Mouse (Mus musculus) ovary, adult 18-20 months (tissue): Measurements from ENCODE around the gene Ptprf.

Experiments
- DNase-seq: peaks from one replicate; pipeline ENCODE4 v3.0.0; 2022; ENCODE audit warnings: low spot score, mixed read lengths

Ptprf gene

DNA sequence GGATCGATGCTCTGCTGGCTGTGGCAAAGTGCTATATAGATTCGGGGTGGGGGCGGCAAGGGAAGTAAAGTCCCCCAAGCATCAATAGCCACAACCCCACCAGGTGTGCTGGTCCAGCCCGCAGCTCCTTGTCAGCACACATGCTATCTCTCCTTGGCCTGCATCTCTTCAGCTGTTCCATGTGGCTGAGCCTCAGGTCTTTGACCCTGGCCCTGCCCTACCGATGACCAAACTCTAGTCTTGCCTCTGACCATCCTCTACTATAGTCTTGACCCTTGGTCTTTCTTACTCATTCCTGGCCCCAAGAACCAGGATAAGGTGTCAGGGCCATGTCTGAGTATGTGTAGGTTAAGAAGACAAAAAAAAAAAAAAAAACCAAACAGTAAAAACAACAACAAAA is 33.2 kb downstream of the Ptprf start:
- no peak for DNase-seq

DNA sequence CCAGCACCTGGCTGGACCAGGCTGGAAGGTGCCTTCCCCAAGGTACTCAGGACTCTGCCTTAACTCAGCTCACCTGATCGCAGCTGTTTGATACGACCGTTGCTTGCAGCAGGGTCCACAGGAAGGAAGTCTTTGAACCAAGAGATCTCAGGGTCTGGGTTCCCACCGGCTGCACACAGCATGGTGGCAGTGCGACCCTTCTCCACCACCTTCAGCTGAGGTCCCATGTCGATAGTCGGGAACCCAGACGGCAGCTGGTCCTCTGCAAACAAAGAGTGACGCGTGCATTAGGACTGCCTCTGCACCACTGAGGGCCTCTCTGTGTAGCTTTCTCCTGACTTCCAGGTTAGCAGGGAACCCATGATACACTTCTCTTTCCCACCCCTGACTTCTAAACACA is 33.8 kb downstream of the Ptprf start:
- DNase-seq: no peak

DNA sequence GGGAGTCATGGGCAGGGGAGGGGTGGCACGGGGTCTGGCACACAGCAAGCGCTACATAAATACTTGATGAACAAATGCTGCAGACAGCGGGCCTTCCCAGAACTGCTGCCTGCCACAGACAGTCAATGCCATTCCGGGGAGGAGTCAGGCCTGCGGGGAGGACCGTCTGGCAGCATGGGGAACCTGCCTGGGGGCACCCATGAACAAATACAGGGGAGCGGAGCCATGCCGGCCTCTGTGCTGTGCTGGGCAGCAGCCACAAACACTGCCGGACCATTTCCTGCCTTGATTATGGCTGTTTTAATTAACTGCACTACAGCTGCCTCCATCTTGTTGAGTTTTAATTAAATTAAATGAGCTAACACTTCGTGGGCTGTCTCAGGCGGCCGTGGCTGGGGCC is 35.0 kb downstream of the Ptprf start:
- DNase-seq: no peak

DNA sequence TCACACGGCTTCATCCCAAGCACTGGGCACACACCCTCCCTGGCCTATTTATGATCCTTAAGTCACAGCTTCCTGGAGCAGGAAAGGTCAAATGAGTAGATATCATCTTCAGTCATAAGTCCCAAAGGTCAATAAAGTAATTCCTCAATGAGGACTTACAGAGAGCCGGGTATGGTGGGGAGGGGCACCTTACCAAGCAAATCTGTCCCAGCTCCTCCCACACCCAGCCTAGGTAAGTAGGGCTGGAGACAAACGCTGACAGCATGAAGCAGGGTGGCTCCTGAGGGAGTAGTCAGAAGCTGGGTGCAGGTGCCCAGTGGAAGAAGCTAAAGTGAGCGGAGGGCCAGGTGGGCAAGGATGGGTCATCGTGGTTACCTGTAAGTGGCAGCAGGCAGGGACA is 36.3 kb downstream of the Ptprf start:
- no peak for DNase-seq

DNA sequence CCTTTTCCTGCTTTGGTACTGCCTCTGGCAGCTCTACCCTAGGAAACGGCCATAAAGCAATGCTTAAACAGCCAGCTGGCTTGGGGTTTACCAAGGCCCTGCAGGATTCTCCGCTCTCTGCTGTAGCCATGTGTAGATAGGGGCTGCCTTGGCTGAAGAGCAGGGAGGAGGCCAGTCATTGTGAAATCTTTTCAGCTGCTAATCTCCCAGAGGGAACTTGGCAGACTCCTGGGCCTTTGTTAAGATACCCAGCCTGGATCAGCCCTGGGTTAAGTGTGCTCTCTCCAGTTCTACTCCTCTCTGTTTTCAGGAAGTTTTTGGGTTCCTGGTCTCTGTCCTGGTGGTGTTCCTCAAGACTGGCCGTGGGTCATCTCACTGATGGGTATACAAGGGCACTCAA is 43.9 kb downstream of the Ptprf start:
- peak; percentile 66 for DNase-seq

DNA sequence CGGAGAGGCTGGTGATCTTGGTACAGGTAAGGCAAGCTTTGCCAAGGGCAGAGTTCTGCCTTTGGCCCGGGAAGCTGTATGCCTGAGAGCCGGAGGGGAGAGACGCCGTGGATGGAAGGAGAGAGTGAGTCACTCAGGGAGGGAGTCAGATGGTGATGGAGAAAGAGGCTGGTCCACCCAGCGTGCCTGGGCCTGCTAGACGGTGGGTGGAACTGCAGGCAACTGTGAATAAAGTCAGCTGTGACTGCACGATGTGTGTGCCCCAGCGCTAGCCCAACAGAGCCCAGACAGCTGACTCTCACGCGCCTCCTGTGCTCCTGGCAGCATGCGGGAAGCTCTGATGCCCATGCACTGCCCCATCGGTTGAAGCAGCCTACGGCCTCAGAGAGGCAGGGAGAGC is 45.4 kb downstream of the Ptprf start:
- no peak for DNase-seq

DNA sequence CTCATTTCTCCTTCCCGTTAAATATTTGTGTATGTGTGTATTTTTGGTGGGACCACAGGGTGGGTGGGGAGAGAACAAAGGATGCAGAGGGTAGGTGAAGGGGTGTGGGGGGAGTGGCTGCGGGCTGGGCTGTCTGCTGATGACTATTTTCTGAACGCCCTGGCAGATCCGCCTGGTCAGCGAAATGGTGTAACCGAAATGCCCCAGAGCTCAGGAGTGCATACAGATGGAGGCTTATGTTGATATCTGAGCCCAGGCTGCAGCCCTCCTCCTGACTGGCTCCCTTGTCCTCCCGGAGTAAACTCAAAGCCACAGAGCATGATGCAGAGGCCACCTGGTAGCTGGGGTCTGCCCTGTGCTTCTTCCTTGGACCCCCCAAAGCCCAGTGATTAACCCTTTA is 47.4 kb downstream of the Ptprf start:
- DNase-seq: no peak

DNA sequence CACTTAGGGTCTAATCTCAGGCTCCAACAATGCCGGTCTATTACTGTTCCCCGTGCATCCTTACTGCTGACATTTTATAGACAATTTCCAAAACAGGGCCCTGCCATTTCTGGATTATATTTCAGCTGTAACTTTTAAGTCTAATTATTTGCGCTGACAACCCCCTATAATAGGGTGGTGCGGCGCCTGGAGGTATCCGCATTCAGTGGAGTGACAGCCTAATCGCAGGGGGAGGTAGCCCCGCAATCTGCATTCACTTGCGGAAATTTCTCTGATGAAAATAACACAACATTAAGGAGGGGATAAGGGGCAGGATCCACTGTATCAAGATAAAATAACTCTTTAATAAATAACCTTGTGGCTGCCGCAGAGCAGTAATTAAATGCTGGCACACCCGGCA is 47.9 kb downstream of the Ptprf start:
- DNase-seq: no peak

DNA sequence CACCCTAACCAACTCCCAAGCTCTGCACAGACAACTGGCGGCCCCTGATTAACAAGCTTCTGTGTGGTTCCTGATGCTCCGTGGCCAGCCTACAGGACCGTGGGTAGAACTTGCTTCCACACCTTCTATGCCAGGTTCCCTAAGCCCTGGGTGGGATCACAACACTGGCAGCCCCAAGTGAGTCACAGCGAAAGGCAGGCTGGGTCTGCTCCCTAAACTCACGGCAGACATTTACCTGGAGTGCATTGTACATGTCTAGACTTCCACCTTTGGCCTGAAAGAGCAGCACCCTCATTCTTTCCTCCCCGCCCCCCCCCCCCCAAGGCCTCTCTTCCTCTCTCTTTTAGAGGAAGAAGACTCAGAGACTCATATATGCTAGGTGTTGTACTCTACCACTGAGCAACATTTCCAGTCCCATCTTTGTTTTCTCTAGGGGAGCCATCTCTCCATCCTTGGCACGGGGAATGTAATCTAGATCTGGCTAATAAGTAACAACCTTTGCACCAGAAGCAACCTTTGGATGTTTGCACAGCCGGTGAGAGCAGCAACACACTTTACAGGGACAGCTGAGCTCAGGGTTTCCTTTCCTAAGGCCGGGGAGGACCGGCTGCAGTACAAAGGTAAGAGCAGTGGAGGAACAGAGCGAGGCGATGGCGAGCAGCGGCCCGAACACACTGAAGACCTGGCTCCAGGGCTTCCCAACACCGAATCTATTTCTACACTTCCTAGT is 51.1 kb downstream of the Ptprf start:
- DNase-seq: no peak

DNA sequence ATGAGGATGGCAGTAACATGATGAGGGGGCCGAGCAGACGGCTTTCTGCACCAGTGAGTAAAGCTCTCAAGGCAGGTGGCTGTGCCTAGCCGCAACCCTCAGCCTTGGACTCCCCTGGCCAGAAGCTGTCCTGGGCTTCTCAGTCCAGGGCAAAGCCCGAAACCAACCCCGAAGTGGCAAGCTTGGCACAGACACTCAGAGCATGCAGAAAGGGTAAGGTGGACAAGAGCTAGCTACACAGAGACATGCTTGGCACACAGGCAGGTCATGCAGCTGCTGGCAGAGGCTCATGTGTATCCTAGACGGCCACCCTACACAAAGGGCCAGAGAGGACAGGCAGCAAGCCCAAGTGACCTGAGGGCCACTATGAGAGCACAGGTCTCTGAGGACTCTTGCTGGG is 52.5 kb downstream of the Ptprf start:
- DNase-seq: no peak

DNA sequence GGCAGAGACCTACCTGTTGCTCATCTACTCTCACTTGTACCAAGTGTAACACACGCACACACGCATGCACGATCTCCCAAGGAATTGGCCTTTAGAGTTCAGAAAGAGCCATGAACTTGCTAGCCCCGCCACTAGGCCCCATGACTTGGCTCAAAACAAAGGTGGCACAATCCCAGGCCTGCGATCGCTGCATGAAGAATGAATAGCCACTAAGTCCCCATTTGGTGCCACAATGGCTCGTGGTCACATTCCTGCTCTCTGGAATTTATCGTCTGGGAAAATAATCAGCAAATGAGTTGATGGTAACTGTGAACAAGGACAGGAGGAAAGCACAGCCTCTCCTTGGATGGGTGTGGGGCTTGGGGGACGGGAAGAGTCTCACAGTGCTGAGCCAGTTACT is 54.3 kb downstream of the Ptprf start:
- no peak for DNase-seq

DNA sequence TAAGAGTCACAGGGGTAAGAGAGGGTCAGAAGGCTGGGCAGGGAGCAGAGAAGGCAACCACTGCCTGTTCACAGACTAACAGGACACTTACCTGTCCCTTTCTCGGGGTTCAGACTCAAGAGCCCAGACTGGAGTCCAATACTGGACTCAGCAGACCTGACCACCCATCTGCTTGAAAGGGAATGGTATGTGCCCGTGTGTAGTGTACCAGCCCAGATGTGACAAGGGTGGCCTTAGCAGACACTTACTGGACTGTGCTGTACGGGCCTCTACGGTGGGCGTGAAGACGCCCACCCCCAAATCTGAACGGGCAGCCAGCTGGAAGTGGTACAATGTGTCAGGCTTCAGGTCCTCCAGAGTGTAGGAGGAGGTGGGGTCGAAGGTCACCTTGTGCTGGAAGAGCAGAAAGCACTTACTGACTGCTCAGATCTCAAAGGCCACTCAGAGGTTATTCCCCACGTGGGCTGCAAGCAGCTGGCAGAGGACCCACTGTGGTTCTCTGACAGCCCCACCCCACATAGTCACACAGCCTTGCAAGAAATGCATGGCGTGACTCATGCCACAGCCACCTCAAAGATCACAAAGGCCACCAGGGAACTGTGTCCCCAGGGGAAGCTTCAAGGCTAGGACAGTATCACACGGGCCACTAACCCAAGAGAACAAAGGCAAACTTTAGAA is 56.4 kb downstream of the Ptprf start:
- no peak for DNase-seq

DNA sequence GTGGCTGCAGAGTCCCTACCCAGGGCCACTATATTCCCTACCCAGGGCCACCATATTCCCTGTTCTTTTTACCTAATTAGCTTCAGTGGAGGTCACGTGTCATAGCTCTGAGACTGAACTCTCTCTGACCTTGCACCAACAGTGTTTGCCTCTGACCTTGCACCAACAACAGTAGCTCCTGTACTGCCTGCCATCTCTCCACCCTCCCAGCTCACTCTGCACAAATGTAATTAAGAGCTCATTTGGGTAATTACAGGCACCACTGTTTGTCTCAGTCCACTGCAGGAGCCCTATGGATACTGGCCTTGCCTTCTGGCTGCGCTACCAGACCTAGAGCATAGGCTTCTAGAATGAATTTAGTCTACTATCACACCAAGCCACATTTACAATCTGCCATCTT is 57.3 kb downstream of the Ptprf start:
- no peak for DNase-seq

DNA sequence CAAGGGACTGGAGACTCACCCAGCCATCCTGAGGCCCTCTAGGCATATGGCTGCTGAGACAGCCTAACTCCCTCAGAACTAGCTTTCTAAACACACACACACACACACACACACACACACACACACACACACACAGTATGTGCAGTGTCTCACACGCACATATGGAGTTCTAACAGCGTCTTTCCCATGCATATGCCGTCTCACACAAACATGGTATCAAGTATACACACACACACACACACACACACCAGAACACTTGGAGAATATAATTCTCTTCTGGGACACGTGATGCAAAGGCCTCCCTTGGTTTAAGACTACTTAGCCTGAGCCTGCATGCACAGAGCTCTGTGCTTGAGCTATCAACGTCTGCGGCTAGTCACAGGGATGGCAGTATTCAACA is 59.3 kb downstream of the Ptprf start:
- no peak for DNase-seq

DNA sequence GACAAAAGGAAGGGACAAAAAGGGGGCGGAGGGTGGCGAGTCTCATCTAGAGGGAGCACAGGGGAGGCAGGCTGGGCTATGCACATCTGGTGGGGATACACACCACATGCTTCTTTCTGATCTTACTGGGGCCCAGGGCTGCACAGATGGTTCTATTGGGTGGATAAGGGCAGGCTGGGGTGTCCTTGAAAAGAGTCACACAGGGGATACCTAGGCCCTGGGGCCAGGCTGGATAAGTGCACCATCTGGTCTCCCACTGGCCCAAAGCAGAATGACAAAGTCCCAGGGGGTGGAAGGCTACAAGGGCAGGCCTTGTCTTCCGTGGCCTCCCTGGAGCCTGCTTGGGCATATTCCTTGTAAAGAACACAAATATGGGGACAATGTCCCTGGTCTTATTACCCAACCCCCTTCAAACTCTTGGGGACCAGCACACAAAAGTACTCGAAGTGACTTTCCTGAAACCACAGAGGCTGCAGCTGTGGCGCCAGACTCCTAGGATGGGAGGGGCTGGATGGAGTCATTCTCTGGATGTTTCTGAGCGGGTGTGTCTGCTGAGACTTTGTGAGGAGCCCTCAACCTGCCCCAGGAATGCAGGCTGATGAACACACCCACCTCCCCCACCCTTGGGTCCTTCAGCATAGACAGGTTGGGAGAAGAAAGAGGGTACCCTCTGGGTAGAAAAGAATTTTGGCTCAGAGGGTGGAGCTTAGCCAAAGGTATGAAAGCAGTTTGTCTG is 62.0 kb downstream of the Ptprf start:
- no peak for DNase-seq

DNA sequence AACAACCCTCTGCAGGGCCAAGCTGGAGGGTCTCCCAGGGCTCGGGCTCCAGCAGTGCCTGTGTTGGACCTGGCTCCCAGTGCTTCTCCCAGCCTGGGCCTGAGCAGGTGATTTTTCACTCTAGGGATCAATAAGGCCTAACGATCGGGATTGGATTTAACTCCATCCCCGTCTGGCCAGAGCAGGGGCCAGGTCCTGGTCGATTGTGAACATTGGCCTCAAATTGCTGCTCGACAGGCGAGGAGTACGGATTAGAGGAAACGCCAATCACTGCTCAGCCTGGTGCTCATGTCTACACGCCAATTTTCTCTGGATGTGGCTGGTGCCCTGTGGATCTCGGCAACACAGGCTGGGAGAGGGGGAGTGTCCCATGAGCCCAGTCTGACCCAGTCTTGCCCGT is 63.8 kb downstream of the Ptprf start:
- no peak for DNase-seq

DNA sequence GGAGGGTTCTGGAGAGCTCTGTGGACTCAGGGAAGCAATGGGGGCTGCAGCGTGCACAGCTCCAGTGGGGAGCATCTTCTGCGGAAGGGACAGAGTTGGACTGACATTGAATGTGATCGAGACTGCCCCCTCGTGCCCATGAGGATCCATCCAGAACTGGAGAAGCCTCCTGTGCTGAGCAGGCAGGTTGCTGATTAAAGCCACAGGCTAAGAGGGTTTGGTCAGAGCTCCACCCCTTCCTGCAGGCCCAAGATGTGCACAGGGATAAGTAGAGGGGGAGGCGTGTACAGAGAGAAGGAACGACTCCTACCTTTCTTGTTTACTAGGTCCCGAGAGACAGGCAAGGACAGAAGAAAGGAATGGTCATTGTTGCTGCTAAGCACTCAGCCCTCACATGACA is 69.9 kb downstream of the Ptprf start:
- no peak for DNase-seq

DNA sequence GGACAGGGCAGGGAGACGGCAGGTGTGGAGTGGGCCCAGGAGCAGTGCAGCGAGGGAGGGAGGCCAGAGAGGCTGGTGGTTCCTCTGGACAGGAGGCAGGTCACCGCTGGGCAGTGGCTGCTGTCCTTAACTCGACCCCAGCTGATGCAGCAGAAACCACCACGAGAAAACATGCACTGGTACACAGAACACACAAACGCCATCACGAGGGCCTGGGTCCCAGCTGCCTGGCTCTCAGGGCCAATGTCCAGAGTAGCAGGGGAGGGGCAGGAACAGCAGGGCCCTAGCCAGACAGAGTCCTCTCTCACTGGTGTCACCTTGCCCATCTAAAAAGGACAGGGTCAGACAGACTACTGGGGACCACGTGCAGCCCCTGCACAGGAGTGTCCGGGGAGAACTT is 70.4 kb downstream of the Ptprf start:
- no peak for DNase-seq

DNA sequence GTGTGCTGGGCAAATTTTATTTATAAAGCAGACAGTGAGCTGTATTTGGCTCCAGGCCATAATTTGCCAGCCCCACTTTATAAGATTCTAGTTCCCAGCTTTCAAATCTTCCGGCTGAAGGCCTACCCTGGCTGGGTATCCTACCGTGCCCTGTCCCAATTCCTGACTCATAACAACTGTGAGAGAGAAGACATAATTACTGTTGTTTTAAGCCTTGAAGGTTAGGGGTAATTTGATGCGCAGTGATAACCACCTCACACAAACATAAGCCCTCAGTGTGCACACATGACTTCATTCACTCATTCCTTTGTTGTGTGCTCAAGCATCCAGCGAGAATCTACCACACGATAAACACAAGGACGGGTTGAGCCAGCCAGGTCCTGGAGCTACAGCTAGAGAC is 71.7 kb downstream of the Ptprf start:
- no peak for DNase-seq

DNA sequence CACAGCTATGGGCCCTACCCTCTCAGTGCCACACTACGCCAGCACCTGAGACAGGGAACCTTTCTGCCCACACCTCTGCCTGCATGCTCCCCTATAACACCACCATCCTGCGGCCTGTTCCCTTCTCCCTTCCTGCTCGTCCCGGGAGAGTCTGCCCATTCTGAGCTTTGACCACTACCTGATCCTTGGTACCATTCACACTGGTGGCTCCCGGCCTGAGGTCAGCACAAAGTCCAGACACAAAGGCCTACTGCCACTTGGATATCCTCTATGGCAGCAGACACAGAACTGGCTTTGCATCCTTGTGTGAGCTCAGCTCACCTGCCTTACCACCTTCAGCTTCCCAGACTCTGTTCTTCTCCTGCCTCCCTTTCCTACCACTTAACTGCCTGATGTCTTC is 72.7 kb downstream of the Ptprf start:
- DNase-seq: no peak

DNA sequence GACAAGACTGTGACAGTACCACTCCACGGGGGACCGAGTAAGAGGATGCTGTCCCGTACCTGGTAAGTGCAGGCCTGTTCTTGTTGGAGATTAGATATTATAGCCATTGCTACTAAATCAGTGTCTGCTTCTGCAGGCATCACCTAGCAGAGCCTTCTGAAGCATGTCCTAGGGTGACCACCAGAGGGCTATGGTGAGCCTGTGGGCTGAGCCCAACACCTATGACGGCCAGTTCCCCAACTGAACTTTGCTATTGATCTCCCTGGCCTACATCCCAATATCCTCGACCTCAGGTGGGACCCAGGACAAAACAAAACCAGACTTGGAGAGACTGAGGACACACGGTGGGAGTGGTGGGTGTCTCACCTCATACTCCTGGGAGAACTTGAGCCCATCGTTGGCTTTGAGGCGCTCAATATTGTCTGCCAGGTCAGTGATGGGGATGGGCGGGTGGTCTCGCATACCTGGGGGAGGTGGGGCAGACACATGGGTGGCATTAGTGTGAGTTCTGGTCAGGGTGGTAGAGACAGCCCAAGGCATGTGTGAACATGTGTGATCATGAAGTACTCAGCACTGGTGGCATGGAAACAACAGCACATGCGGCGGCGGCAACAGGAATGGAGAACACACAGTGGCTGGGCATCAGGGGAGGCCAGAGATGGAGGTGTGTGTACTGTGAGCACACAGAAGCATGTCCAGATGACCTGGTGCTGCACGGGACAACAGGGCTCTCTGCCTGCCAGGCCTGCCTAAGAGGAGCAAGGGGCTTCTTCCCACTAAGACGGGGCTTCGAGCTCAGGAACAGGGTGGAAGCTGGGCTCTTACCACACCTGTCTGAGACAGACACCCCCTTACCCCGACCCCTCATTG is 74.2 kb downstream of the Ptprf start:
- no peak for DNase-seq

DNA sequence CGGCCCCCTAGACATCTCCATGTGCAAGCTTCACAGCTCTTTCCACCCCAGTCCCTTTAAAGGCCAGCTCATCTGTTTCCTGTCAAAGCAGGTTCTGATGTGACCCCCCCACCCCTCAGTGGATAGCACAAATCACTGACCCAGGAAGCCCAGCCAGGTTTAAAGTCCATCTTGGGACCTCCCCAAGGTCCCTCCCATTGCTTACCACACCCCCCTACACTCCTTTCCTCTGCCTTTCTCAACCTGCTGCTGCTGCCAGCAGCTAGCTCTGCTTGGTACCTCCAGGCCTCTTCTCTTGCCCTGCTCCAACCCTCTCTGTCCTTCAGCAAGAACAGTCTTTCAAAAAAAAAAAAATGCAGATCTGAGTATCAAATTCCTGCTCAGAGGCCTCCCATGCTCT is 76.3 kb downstream of the Ptprf start:
- DNase-seq: no peak
